ENCODE assay signal across 8 mouse cellular contexts in the genomic region with DNA sequence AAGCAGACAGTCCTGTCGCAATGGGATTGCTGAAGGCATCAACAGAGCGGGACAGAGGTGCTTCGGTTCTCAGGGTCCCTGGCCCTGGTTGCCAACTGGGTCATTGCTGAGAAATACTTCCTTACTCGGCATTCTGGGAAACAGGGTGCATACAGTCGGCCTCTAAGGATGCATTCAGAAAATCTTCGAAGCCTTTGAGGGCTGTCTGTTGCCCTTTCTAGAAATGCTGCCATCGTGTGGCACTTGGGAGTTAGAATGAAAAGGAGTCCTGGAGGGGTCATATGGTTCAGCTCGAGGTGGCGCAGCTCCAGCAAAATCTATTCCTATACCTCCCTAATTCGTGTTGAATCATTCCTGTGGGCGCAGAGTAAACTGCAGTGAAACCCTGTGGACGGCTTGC. TPM values are rescaled to one million over a fixed set of nuclear protein-coding genes. Genes with fewer than 3 reads are reported as not detected.
DNase-seq lines count a peak whose midpoint lies in the region; ATAC-seq and TF ChIP-seq lines count a peak whose summit lies in the region.

No protein-coding gene starts in this region.

- DNase-seq in kidney, adult 18-20 months: peak; percentile 76
- DNase-seq in Muller cell, postnatal 12 days (ENCODE audit: inconsistent ontology term): peak; percentile 22
- peak; percentile 22 for DNase-seq in embryo, embryonic 9.5 days (ENCODE audit: extremely low spot score)
- peak; percentile 7 for DNase-seq in left cerebral cortex, adult 11 months (ENCODE audit: low spot score)
- DNase-seq in cerebellum, adult 8-10 months: no peak
- no peak for DNase-seq in urinary bladder, adult 2 months (ENCODE audit: low spot score)

- no peaks in the 10 kb centered on the region for H3K36me3 ChIP-seq in kidney, embryonic 14.5 days (ENCODE audit: control insufficient read depth, insufficient read depth, low read length)

- no peaks in the 10 kb centered on the region for H3K27me3 ChIP-seq in kidney, embryonic 14.5 days (ENCODE audit: control insufficient read depth, insufficient read depth, low read length)

- no peak for TF ChIP-seq CTCF in olfactory bulb, adult 2 months (IDR thresholded peaks at IDR 0.05; ENCODE audit: insufficient read depth, low read depth, low read length)

- no peak overlapping the region for H3K9ac ChIP-seq in kidney, embryonic 14.5 days (ENCODE audit: low read depth, low read length)

- H3K27ac ChIP-seq in kidney, embryonic 14.5 days (ENCODE audit: low read depth, low read length): no peak overlapping the region
- H3K27ac ChIP-seq in olfactory bulb, adult 2 months (ENCODE audit: insufficient read depth, low read depth, low read length): 0 out of 2 replicates have a peak overlapping the region, but pooled peaks have one; percentile 1

- H3K4me3 ChIP-seq in kidney, embryonic 14.5 days (ENCODE audit: low read length): no peak overlapping the region
- H3K4me3 ChIP-seq in olfactory bulb, adult 2 months (ENCODE audit: insufficient read depth, low read depth, low read length): no peak overlapping the region

- no peaks in the 10 kb centered on the region for H3K4me1 ChIP-seq in kidney, embryonic 14.5 days (ENCODE audit: control insufficient read depth, insufficient read depth, low read length)
- peaks cover 6% of the 10 kb centered on the region for H3K4me1 ChIP-seq in olfactory bulb, adult 2 months (ENCODE audit: control insufficient read depth, insufficient read depth, low read length)

- H3K4me2 ChIP-seq in kidney, embryonic 14.5 days (replicated peaks; ENCODE audit: low read depth, low read length): no peak overlapping the region

- H3K9me3 ChIP-seq in kidney, embryonic 14.5 days (ENCODE audit: control insufficient read depth, low read length): no peaks in the 10 kb centered on the region

- TF ChIP-seq POLR2A in olfactory bulb, adult 2 months (IDR thresholded peaks at IDR 0.05; ENCODE audit: insufficient read depth, low read depth, low read length): no peak

- 37% methylated on average over 12 of the region's 12 CpGs for WGBS in kidney, embryonic 14.5 days
- 22% methylated on average over 12 of the region's 12 CpGs for WGBS in olfactory bulb, adult 2 months

- no peak for ATAC-seq in kidney, embryonic 14.5 days (ENCODE audit: low FRiP score, low TSS enrichment)

RNA-seq across cellular contexts. Expression of gene Spp1, which starts 2.0 kb away (rescaled TPM):
- polyA plus RNA-seq in kidney, embryonic 14.5 days (2014; fragmentation: Nextera tagmentation; extraction: Ambion mirVana): 6.5 and 6.7 TPM in 2 replicates
- not detected in 2 replicates for polyA plus RNA-seq in olfactory bulb, adult 2 months (2012; ENCODE audit: insufficient read depth, insufficient read length, low replicate concordance, missing spikeins)
- 0.99 and 1.6 TPM in 2 replicates for polyA plus RNA-seq in urinary bladder, adult 2 months (2012; rRNA removed)

RNA-seq across cellular contexts. Expression of gene Pkd2, which starts 26.4 kb away (rescaled TPM):
- 15.3 and 29.3 TPM in 2 replicates for polyA plus RNA-seq in kidney, embryonic 14.5 days (2014; fragmentation: Nextera tagmentation; extraction: Ambion mirVana)
- polyA plus RNA-seq in olfactory bulb, adult 2 months (2012; ENCODE audit: insufficient read depth, insufficient read length, low replicate concordance, missing spikeins): not detected in 2 replicates
- 62.5 and 67.7 TPM in 2 replicates for polyA plus RNA-seq in urinary bladder, adult 2 months (2012; rRNA removed)

Comparison
In these comparisons a context has a peak if more than half of its experiments do, and no peak if none do; other contexts are left out.
1. DNase-seq: peak in kidney, adult 18-20 months (single experiment), Muller cell, postnatal 12 days (single experiment), embryo, embryonic 9.5 days (single experiment) and left cerebral cortex, adult 11 months (single experiment); none in cerebellum, adult 8-10 months (single experiment) and urinary bladder, adult 2 months (single experiment).